Mouse (Mus musculus) monocyte, adult 59 days (primary cell): ENCODE results near the gene Plekhh2. TPM values are rescaled to one million over a fixed set of nuclear protein-coding genes. Genes with fewer than 3 reads are reported as not detected.

Source experiments
- total RNA-seq, 2 experiments: library from RNA; stranded (reverse); gene quantifications; one replicate each; pipeline ENCODE4 v1.2.4; 2023

Gene Plekhh2
- total RNA-seq: not detected

GRCm38 (mm10) chr17:84511682-84512515, at the start of gene Plekhh2:
TSS of gene Plekhh2 (plus strand) at chr17:84511895.

GRCm38 (mm10) chr17:84465753-84466608, 45.7 kb upstream of the Plekhh2 start, which contains the start of gene Thada:
TSS of gene Thada (minus strand) at chr17:84466205.

GRCm38 (mm10) chr17:84626276-84626856, 114.7 kb downstream of the Plekhh2 start, which contains the start of gene Dync2li1:
TSS of gene Dync2li1 (plus strand) at chr17:84626496.

Other genes with a start within 250 kb of the Plekhh2 start
- gene Thada, start 45.7 kb upstream of the Plekhh2 start, total RNA-seq: 10 to 100 TPM; 22.0 to 26.1 TPM
- 1 to 10 TPM; 1.4 to 1.7 TPM for gene Dync2li1, start 114.6 kb downstream of the Plekhh2 start, total RNA-seq
- gene Abcg8, start 164.4 kb downstream of the Plekhh2 start, total RNA-seq: not detected
- not detected for gene Abcg5, start 171.1 kb downstream of the Plekhh2 start, total RNA-seq